ENCODE assay signal across 15 mouse cellular contexts in genomic region chr1:92370842-92371241, GRCm38 (mm10).
DNase-seq lines count a peak whose midpoint lies in the region; ATAC-seq lines count a peak whose summit lies in the region.
"Had no signal": no experiment of that assay in that cellular context is flagged by ENCODE, and none has a peak within 500 bp of the region (broad histone marks: within the 10 kb centered on the region; RNA-seq: fewer than 3 reads in every experiment).

No protein-coding gene starts in this region.

- H3K9ac ChIP-seq in hindbrain, embryonic 14.5 days = no peak overlapping the region
- H3K9ac ChIP-seq in hindbrain, embryonic 12.5 days = no peak overlapping the region
- no peak overlapping the region for H3K9ac ChIP-seq in neural tube, embryonic 11.5 days (ENCODE audit: low read length)
- no peak overlapping the region for H3K9ac ChIP-seq in limb, embryonic 12.5 days (replicated peaks)
- H3K9ac ChIP-seq: neural tube, embryonic 12.5 days had no signal

- H3K9me3 ChIP-seq in hindbrain, embryonic 14.5 days (ENCODE audit: control insufficient read depth, low read length) = no peaks in the 10 kb centered on the region
- H3K9me3 ChIP-seq in hindbrain, embryonic 12.5 days (replicated peaks) = no peaks in the 10 kb centered on the region
- no peaks in the 10 kb centered on the region for H3K9me3 ChIP-seq in neural tube, embryonic 11.5 days (ENCODE audit: control insufficient read depth, low read length)
- no peaks in the 10 kb centered on the region; the same call in 1 of the 2 replicates for H3K9me3 ChIP-seq in limb, embryonic 12.5 days
- H3K9me3 ChIP-seq: neural tube, embryonic 12.5 days had no signal

- no peak overlapping the region for H3K27ac ChIP-seq in hindbrain, embryonic 14.5 days
- no peak overlapping the region for H3K27ac ChIP-seq in hindbrain, embryonic 12.5 days
- H3K27ac ChIP-seq in neural tube, embryonic 11.5 days (ENCODE audit: low read depth, low read length) = no peak overlapping the region
- peak overlapping the region; percentile 80; the same call in 1 of the 2 replicates for H3K27ac ChIP-seq in limb, embryonic 12.5 days
- H3K27ac ChIP-seq: neural tube, embryonic 12.5 days; stomach, postnatal 0 days had no signal

- no peaks in the 10 kb centered on the region for H3K27me3 ChIP-seq in hindbrain, embryonic 14.5 days (ENCODE audit: control insufficient read depth, insufficient read depth, low read length)
- H3K27me3 ChIP-seq in hindbrain, embryonic 12.5 days = no peaks in the 10 kb centered on the region
- no peaks in the 10 kb centered on the region for H3K27me3 ChIP-seq in neural tube, embryonic 11.5 days (ENCODE audit: control insufficient read depth, insufficient read depth, low read length)
- no peaks in the 10 kb centered on the region for H3K27me3 ChIP-seq in limb, embryonic 12.5 days
- H3K27me3 ChIP-seq: neural tube, embryonic 12.5 days had no signal

- DNase-seq in hindbrain, embryonic 14.5 days (ENCODE audit: low spot score) = no peak
- DNase-seq in neural tube, embryonic 11.5 days (ENCODE audit: low spot score) = peak; percentile 5
- DNase-seq in neural tube, embryonic 10.5 days (ENCODE audit: extremely low spot score, low spot score) = no peak
- no peak for DNase-seq in urinary bladder, postnatal 25 days (ENCODE audit: low spot score)
- DNase-seq: cerebellum, adult 8-10 months; heart, postnatal 4 days; kidney, adult 18-20 months; lung, adult 2 months had no signal

- H3K4me2 ChIP-seq in hindbrain, embryonic 14.5 days (replicated peaks) = no peak overlapping the region
- H3K4me2 ChIP-seq in hindbrain, embryonic 12.5 days (replicated peaks) = no peak overlapping the region
- H3K4me2 ChIP-seq in neural tube, embryonic 11.5 days (ENCODE audit: low read depth) = no peak overlapping the region
- H3K4me2 ChIP-seq in limb, embryonic 12.5 days = no peak overlapping the region
- H3K4me2 ChIP-seq: liver, embryonic 11.5 days; neural tube, embryonic 12.5 days had no signal

- WGBS in hindbrain, embryonic 14.5 days = 90% methylated on average over 4 of the region's 4 CpGs
- WGBS in hindbrain, embryonic 12.5 days = 88% methylated on average over 4 of the region's 4 CpGs
- WGBS in neural tube, embryonic 11.5 days = 92% methylated on average over 4 of the region's 4 CpGs
- 87% methylated on average over 4 of the region's 4 CpGs for WGBS in limb, embryonic 12.5 days

- ATAC-seq in hindbrain, embryonic 14.5 days (ENCODE audit: low FRiP score) = 0 out of 2 replicates have a peak, but pooled peaks have one; percentile 3
- no peak for ATAC-seq in hindbrain, embryonic 12.5 days (ENCODE audit: low FRiP score)
- ATAC-seq in neural tube, embryonic 11.5 days (ENCODE audit: insufficient read depth, low FRiP score, low TSS enrichment) = no peak
- ATAC-seq in limb, embryonic 12.5 days (ENCODE audit: insufficient number of reproducible peaks, insufficient read depth, low FRiP score, low TSS enrichment, low read depth) = peak; percentile 23; the same call in 1 of the 2 replicates
- no peak for ATAC-seq in activated CD4-positive, CD25-positive, alpha-beta regulatory T cell, adult 4 months

- H3K4me3 ChIP-seq in hindbrain, embryonic 14.5 days (replicated peaks; ENCODE audit: low read length) = no peak overlapping the region
- no peak overlapping the region for H3K4me3 ChIP-seq in hindbrain, embryonic 12.5 days
- no peak overlapping the region for H3K4me3 ChIP-seq in neural tube, embryonic 11.5 days (ENCODE audit: low read depth, low read length)
- H3K4me3 ChIP-seq in limb, embryonic 12.5 days (replicated peaks) = no peak overlapping the region
- H3K4me3 ChIP-seq: erythroblast, embryonic 14.5 days; neural tube, embryonic 12.5 days had no signal

- peaks cover 17% of the 10 kb centered on the region for H3K4me1 ChIP-seq in hindbrain, embryonic 14.5 days (replicated peaks; ENCODE audit: control insufficient read depth, insufficient read depth, low read length)
- peaks cover 17% of the 10 kb centered on the region for H3K4me1 ChIP-seq in hindbrain, embryonic 12.5 days
- peaks cover 8% of the 10 kb centered on the region for H3K4me1 ChIP-seq in neural tube, embryonic 11.5 days (ENCODE audit: control insufficient read depth, insufficient read depth, low read length)
- H3K4me1 ChIP-seq in limb, embryonic 12.5 days (replicated peaks) = peaks cover 25% of the 10 kb centered on the region

- no peaks in the 10 kb centered on the region for H3K36me3 ChIP-seq in hindbrain, embryonic 14.5 days (replicated peaks; ENCODE audit: control insufficient read depth, insufficient read depth)
- H3K36me3 ChIP-seq in hindbrain, embryonic 12.5 days = no peaks in the 10 kb centered on the region
- H3K36me3 ChIP-seq in neural tube, embryonic 11.5 days (ENCODE audit: control insufficient read depth, insufficient read depth, low read length) = no peaks in the 10 kb centered on the region
- H3K36me3 ChIP-seq in limb, embryonic 12.5 days = no peaks in the 10 kb centered on the region
- H3K36me3 ChIP-seq: neural tube, embryonic 12.5 days had no signal

Comparison
In these comparisons a context has a peak if more than half of its experiments do, and no peak if none do; other contexts are left out.
1. ATAC-seq: peak in hindbrain, embryonic 14.5 days (single experiment) and limb, embryonic 12.5 days (single experiment); none in hindbrain, embryonic 12.5 days (single experiment), neural tube, embryonic 11.5 days (single experiment) and activated CD4-positive, CD25-positive, alpha-beta regulatory T cell, adult 4 months (single experiment).